Mouse (Mus musculus): ENCODE results near the gene Mthfsd.

Mthfsd gene

DNA sequence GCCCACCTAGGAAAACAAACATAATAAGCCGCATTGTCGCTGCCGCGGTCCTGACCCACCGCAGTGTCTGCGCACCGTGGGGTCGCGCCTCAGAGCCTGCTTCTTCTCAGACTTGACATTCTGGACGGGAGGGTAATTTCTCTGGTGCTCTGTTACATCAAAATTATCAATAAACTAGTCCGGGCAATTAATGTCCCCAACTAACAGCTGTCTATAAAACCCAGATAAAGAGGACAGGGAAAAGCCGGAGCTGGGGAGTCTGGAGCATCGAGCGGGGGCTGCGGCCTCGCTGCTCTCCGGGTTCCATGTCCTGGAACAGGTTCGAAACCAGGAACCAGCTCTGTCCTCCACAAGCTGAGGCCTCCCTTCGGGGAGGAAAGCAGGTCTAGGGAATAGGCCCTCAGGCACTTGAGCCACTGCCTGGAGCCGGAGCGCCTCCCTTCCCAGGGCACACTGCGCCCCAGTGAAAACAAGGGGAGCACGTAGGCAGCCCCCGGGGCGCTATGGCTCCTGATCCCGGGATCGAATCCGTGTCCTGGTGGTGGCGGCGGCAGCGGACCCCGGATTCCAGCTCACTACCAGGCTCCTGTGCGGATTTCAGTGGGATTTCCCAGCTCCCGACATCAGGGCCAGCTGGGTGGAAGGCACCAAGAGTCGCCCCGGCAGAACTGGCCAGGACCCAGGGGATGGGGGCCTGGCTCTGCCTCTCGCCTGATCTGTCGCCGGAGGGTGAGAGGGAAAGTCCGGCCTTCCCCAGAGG is 19.1 kb downstream of the Mthfsd start:
- peak; percentile 29 for DNase-seq (ENCODE audit: low spot score)

DNA sequence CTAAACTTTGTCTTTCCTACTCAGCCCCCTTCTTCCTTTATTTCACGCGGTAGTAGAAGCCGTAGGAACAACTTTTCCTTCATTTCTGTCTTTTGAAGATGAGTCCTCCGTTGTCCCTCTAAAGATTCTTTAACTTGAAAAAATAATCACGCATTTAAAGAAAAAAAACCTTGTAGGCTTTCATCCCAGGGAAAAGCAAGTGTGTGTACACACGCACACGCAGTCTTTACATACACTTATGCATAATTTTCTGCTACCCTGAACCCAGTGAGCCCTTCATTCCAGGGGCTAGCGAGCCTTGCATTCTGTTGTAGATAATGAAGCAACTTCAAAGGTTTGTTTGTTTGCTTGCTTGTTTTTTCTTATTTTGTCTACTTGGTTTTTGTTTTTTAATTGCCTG is 19.9 kb downstream of the Mthfsd start:
- peak; percentile 36 for DNase-seq (ENCODE audit: low spot score)

DNA sequence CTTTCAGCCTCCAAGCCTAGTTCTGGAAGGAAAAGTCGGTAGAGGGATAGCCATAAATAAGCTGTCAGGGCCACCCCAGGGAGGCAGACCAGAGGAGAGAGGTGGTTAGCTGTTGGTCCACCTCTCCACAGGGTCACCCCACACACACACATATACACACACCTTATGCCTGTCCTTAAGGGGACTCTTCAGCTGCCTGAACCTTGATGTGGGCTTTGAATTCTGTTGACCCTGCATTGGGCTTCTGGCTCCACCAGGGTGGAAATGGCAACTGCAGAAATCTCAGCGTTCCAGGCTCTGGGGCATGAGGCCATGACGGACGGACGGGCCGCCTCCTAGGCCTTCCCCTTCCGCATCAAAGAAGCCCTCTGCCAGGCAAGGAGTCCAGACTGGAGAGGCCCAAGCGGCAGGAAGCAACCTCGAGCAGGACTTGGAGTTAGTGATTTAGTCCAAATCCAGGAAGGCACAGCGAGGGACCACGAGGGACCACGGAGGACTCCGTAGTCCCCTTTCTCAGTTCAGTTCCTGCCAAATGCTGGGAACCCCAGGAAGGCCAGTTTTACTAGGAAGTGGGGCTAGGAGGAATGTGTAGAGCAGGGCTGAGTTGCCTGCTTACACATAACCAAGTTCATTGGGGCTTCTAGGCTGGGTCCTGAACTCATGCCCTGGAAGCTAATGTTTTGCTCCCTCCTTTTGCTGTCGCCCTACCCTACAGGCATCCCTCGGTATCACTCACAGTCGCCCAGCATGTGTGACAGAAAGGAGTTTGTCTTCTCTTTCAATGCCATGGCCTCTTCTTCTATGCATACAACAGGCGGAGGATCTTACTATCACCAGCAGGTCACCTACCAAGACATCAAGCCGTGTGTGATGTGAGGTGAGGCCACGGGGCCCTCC is 21.9 kb downstream of the Mthfsd start:
- peak; percentile 17 for DNase-seq (ENCODE audit: low spot score)

DNA sequence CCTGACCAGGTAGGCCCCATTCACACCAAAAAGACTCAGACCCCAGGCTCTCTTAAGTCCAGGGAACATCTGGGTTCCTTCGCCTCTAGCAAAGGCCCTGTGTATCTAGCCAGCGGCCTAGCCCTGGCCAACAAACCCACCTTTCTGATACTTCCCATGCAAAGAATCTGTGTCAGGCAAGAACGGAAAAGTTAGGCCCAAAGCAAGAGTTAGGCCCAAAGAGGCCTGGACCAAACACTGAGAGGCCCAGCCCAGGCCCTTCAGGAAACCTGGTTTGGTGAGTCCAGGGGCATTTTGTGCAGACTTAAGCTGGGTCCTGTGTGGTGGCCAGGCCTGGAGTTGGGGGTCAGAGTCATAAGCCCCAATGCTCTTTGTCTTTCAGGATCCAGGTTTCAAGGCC is 22.6 kb downstream of the Mthfsd start:
- no peak for DNase-seq (ENCODE audit: low spot score)

DNA sequence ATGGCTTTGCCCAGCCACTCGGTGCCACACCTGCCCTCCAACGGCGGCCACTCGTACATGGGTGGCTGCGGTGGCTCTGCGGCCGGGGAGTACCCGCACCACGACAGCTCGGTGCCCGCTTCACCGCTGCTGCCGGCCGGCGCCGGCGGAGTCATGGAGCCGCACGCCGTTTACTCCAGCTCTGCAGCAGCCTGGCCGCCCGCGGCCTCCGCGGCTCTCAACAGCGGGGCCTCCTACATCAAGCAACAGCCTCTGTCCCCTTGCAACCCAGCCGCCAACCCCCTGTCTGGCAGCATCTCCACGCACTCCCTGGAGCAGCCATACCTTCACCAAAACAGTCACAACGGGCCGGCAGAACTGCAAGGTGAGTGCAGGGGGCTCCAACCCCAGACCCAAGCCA is 23.2 kb downstream of the Mthfsd start:
- peak; percentile 39 for DNase-seq (ENCODE audit: low spot score)

DNA sequence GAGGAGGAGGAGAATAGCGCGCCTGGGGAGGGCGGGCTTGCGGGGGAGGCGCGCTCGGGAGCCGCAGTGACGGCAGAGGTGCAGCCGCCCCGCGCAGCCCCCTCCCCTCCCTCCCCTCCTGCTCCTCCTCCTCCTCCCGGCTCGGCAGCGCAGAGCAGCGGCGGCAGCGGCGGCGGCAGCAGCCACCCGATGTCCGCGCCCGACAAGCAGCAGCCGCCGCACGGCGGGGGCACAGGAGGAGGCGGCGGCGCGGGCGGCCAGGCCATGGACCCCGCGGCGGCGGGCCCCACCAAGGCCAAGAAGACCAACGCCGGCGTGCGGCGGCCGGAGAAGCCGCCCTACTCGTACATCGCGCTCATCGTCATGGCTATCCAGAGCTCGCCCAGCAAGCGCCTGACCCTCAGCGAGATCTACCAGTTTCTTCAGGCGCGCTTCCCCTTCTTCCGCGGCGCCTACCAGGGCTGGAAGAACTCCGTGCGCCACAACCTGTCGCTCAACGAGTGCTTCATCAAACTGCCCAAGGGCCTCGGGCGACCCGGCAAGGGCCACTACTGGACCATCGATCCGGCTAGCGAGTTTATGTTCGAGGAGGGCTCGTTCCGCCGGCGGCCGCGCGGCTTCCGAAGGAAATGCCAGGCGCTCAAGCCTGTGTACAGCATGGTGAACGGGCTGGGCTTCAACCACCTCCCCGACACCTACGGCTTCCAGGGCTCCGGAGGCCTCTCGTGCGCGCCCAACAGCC is 23.8 kb downstream of the Mthfsd start, which contains the start of gene Foxf1:
TSS of gene Foxf1 (plus strand) at position 177 of the 742 bp plus-strand sequence.
- peak; percentile 59 for DNase-seq (ENCODE audit: low spot score)

DNA sequence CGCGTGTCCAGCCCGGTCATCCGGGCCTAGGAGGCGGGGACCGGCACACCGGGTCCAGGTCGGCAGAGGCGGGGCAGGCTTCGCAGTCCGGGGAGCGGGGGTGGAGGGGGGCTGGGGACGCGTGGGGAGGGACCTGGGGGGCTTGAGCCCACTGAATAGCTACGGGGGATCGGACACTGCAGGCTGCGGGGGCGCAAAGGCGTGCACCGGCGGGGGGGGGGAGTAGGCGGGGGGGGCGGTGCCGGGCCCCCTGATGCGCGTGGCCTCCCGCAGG is 24.3 kb downstream of the Mthfsd start:
- no peak for DNase-seq (ENCODE audit: low spot score)

DNA sequence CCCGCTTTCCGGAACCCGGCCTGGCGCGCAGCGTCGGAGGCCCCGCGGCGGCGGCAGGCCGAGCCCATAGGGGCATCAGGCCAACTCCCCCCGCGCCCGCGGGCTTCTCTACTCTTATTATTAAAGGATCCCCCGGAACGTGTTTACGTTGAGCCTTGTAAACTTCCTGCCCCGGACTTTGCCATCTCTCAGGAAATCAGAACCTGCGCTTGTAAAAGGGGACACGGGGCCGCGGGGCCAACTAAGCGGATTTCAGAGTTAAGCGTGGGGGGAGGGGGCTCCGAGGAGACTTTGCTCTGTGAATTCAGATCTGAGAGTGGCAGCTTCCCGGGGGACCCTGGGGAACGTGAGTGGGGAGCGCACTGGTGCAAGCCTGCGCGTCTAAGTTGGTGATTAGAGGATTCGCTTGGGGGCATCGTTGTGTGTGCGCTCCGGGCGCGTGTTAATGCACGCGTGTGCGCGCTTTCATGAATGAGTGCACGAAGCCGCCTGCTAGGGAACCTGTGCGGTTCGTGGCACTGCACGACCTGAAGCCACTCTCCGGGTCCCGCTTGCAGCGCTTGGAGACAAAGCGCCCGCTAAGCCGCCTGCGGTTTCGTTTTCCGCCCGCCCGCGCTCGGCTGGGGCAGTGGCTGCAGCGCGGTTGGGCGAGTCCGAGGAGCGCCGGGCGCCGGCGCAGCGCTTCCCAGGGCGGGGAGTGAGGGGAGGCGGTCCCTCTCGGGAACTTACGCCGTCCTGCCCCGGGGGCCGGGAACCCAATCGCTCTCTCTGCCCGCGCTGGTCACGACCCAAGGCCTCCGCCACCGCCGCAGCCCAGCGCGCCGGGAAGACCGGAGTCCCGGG is 24.9 kb downstream of the Mthfsd start:
- peak; percentile 73 for DNase-seq (ENCODE audit: low spot score)

DNA sequence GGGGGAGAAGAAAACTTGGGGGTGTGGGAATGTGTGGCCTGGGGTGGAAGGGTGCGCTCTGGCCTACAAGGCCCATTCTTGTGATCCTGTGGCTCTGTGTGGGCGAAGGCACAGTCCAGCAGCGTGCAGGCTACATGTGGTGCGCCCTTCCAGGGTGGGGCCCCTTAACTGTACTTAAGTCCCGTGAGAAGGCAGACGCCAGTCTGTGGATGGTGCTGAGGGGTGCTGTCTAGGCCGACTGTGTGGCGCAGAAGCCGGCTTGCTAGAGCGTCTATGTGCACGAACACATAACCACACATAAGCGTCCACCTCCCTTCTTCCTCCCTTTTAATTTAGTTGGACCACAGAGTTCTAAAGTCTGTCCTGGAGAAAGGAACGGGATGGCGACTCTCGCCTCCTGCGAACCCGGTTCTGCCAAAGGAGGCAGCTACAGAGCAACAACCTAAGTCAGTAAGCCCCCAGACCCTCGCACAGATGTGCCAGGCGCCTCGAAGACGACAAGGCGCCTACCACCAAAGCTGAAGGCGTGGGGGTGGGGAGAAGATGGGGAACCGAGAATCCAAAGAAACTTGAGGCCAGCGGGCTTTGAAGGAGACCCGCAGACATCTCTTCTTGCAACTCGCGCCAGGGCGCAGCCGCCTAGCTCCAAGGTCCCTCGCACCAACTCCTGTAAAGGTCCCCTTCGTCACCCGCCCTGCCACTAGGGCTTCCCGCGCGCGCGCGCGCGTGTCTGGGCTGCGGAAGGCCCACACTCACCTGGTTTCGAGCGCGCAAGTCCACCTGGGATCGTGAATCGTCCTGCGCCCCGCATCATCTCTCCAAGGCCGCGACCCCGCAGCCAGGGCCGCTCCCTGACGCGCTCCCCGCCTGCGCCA is 25.7 kb downstream of the Mthfsd start:
- peak; percentile 39 for DNase-seq (ENCODE audit: low spot score)

DNA sequence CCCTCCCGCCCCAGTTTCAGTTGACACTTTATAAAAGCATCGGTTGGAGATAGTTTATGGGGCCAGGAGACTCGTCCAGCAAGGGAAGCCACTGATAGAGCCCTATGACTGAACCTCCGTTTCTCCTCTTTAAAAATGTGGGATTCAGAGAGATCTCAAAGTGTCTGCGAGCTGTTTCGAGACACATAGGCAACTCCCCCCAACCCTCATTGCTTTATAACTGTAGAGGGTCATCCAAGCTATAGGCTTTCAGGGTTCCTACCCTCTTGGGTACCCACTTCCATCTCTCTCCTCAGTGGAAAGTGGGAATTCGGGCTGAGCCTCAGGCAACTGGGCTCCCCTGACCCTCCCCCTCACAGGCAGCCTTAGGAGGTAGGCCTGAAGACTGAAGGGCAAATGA is 26.8 kb downstream of the Mthfsd start:
- DNase-seq (ENCODE audit: low spot score), result no peak

DNA sequence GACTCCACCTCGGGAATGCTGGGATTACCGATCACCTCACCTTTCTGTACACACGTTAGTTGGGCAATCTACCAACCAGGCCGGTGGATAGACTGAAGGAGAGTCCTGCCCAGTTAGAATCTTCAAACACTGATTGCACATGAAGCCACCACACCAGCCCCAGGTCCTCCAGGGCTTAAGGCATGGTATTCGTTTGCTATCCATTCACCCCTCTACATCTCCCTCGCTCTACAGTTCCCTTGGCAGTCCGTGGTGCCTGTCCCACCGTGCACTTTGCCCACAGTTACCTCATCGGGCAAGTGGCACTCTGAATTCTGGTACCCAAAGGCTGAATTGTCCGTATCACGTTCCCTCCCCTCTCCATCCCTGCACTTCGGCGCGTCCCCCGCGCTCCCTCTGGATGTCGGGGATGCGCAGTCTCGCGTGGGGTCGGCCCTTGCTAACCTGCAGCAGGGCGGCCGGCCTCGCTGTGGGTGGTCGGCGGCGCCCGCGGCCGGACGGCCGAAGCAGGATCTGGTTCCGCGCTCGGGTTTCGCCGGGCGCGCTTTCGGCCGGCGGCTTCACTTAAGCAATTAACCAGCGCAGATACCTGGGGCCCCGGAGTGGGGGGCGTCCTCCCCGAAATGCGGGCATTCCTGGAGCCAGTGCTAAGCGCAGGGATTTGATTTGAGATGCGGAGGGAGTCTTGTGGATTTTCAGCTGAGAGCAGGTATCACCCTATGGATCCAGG is 27.7 kb downstream of the Mthfsd start:
- DNase-seq (ENCODE audit: low spot score), result peak; percentile 16

DNA sequence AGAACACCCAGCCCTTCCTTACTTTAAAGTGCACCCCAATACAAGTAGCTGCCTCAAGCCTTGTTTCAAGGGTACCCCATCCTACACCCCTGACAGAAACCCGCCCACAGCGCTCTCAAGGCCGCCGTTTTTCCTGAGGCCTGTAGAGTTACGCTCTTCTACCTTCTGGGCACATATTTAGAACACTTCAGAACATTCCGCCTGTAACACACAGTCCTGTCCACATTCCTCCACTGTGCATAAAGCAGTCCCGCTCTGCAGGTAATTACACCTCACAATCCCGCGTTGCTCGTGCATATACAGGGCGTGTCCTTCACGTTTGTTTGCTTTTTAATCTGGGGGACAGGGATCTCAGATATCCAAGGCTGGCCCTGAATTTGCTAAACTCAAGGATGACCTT is 28.2 kb downstream of the Mthfsd start:
- DNase-seq (ENCODE audit: low spot score), result peak; percentile 6

DNA sequence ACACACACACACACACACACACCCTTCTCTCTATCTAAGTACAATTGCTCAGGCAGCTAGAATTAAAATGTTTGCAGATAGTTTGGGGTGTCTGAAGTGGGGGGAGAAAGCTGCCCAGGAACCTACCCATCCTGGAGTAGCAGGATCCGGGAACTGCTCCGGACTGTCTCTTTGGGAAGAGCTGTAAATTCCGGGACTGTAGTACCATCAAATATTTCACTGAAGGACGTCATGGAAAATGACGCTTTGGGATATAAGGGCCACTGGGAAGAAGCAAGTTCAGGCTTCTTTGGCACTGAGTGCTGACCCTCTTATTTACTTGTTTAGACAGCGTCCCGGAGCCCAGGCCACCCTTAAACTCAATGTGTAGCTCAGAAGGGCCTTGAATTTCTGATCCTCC is 29.0 kb downstream of the Mthfsd start:
- peak; percentile 21 for DNase-seq (ENCODE audit: low spot score)

DNA sequence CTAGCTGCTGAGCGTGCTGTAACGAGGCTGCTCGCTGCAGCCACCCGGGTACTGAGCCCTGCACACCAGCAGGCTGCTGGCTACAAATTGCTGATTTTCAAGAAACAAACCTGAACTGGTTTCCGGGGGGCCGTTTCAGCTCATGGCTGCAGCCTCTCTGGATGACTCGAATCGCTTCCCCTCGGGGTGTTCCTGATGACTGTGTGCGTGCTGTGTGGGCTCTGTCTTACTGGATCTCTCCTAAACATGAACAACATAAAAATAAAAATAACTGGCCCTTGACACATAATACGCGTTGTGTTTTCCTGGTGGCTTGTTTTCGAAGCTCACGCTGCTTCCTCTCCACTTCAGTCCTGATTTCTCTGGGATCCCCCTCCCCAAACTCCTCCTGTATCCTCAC is 29.5 kb downstream of the Mthfsd start:
- no peak for DNase-seq (ENCODE audit: low spot score)

DNA sequence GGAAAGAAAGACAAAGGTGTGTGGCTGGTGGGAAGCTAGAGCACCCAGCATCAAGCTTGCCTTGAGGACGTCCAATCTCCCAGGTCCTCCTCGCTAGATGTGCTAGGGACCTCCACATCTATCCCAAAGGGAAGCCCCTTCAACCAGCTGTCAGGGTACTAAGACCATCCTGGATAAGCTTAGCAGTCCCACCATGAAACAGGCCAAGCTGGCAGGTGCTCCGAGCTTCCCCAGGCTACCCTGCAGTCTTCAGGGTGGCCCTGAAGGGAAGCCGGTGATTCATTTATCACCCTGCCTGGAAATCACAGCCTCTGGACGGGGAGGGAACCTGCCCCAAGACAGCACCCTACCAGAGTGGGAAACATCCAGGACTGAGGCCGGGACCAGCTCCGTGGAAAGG is 31.6 kb downstream of the Mthfsd start:
- DNase-seq (ENCODE audit: low spot score), result no peak

DNA sequence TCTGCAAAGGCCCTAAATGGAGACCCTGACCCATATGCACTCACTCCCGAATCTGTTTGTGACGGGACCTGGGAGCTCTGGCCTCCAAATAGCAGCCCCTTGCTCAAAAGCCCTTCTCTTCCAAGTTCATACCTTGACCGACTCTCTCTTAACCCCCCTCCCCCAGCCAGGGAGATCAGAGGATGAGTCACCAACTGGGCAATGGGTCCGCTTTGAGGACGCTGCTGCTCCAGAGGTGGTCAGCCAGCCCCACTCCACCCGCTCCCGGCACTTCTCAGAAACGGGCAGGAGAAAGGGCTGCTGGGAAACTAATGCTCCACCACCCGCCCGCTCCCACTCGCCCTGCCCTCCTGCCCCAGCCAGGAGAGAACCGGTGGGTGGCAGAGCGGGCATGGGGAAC is 32.3 kb downstream of the Mthfsd start:
- DNase-seq (ENCODE audit: low spot score), result peak; percentile 11

DNA sequence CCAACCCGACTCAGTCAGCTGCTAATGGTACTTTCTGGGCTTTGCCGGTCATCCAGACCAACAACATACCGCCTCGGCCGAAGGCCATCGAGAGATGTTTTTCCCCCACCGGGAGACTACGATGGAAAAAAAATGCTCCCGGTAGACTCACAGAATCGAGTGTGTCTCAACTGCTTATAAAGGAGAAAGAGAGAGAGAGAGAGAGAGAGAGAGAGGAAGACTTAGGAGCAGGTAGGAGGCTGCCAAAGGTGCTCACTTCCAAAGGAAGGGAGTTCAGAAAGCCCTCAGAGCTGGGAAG is 33.4 kb downstream of the Mthfsd start:
- DNase-seq (ENCODE audit: low spot score), result peak; percentile 27

DNA sequence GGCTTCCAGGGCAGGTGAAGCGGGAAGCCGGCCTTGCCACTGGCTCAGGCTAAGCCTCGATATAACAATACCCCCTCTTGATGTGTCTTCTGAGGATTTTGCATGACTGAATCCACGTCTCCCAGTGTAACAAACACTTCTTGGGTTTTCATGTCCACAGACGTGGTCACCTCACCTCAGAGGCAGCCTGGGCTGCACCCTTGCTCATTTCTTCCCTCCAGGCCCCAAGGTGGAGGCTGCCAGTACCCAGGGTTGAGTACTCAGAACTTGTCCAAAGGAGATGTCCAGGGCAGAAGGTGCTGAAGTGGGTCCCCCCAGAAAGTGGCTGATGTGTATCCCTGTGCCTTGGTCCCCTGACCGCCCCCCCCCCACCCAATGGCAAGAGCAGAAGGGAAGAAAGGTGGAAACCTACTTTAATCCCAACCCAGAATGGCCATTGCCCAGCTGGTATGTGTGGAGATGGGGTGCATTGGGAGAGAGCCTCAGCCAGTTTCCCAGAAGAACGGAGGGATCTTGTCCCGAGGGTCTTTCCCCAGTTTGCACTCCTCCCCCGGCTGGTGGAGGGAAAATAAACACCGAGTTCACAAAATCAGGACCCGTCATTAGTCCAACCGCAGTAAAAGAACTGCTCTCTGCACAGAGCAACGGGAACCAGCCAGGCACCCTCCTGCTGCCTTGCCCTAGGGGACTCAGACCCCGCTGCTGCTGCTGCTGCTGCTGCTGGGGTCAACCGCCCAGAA is 33.9 kb downstream of the Mthfsd start:
- no peak for DNase-seq (ENCODE audit: low spot score)
